Mouse (Mus musculus) CH12.LX (cell line): ENCODE results near the gene Phgr1.

Source experiments
- CTCF ChIP-seq, 2 experiments: IDR thresholded peaks in 1 of 2; conservative IDR thresholded peaks in 1 of 2; 2 replicates each; pipeline ENCODE4 v1.5.1; 2011 to 2012; ENCODE audit warnings: low read depth in 2 of 2, low read length in 2 of 2, improper control_type of control experiment in 1 of 2, inconsistent platforms in 1 of 2, mild to moderate bottlenecking in 1 of 2, moderate library complexity in 1 of 2
- E2F4 ChIP-seq: IDR thresholded peaks from 2 replicates; pipeline ENCODE4 v1.6.1; 2011; ENCODE audit warnings: low read depth, low read length, improper control_type of control experiment; ENCODE audit not compliant: insufficient replicate concordance
- IRF4 ChIP-seq: IDR thresholded peaks from 2 replicates; pipeline ENCODE4 v1.6.1; 2014; ENCODE audit warnings: low read depth, mild to moderate bottlenecking, inconsistent platforms, low read length, improper control_type of control experiment
- POLR2AphosphoS2 ChIP-seq: IDR thresholded peaks from 2 replicates; pipeline ENCODE4 v1.6.1; 2011; ENCODE audit warnings: low read depth, low read length, improper control_type of control experiment
- UBTF ChIP-seq: IDR thresholded peaks from 2 replicates; pipeline ENCODE4 v1.6.1; 2012; ENCODE audit warnings: low read depth, mild to moderate bottlenecking, inconsistent platforms, low read length, improper control_type of control experiment, moderate library complexity
- USF1 ChIP-seq: IDR thresholded peaks from 2 replicates; pipeline ENCODE4 v1.6.1; 2014; ENCODE audit warnings: low read depth, mild to moderate bottlenecking, inconsistent platforms, low read length, improper control_type of control experiment
- ZC3H11A ChIP-seq: IDR thresholded peaks from 2 replicates; pipeline ENCODE4 v1.6.1; 2012; ENCODE audit warnings: low read depth, mild to moderate bottlenecking, inconsistent platforms, low read length, improper control_type of control experiment

- TF ChIP-seq ZC3H11A (no peak), CTCF (conservative IDR thresholded peaks at IDR 0.05 in 1 of 2, IDR thresholded peaks at IDR 0.05 in 1 of 2; ENCODE audit: low read depth in 2 of 2, low read length in 2 of 2) (no peak), IRF4 (no peak), E2F4 (no peak), USF1 (no peak), UBTF (no peak), POLR2AphosphoS2 (no peak)
Measured at GRCm38 (mm10) chr2:118772158-118772874, at the start of gene Phgr1.
